Mouse (Mus musculus) heart, embryonic 10.5 days (tissue): Measurements from ENCODE around the gene Lyrm9. TPM values are rescaled to one million over a fixed set of nuclear protein-coding genes. Genes with fewer than 3 reads are reported as not detected.

ENCODE experiments used
- DNase-seq: peaks from one replicate; pipeline ENCODE4 v3.0.0-alpha.2; 2017; ENCODE audit warnings: low spot score
- H3K27ac ChIP-seq: fragments of 300-500 bp; sonication (generic); 2 replicates; pipeline ENCODE4 v1.5.1; 2016; ENCODE audit warnings: mild to moderate bottlenecking
- H3K27me3 ChIP-seq: fragments of 300-500 bp; sonication (generic); 2 replicates; pipeline ENCODE4 v1.6.1; 2016; ENCODE audit warnings: mild to moderate bottlenecking; ENCODE audit not compliant: poor library complexity, insufficient read depth, severe bottlenecking
- H3K36me3 ChIP-seq: fragments of 300-500 bp; sonication (generic); 2 replicates; pipeline ENCODE4 v1.6.1; 2016; ENCODE audit warnings: mild to moderate bottlenecking, moderate library complexity
- H3K4me1 ChIP-seq: fragments of 300-500 bp; sonication (generic); 2 replicates; pipeline ENCODE4 v1.6.1; 2016; ENCODE audit warnings: mild to moderate bottlenecking
- H3K4me3 ChIP-seq: fragments of 300-500 bp; sonication (generic); 2 replicates; pipeline ENCODE4 v1.5.1; 2016; ENCODE audit warnings: mild to moderate bottlenecking, moderate library complexity
- H3K9me3 ChIP-seq: fragments of 300-500 bp; sonication (generic); 2 replicates; pipeline ENCODE4 v1.6.1; 2016; ENCODE audit warnings: mild to moderate bottlenecking, moderate library complexity
- WGBS: fragments of 180-500 bp; shearing (Covaris S2); methylation state at CpG from one replicate; pipeline ENCODE4 v1.1.7; 2016; 5-methylcytosine and 5-hydroxymethylcytosine counted together
- polyA plus RNA-seq: library from polyadenylated mRNA; unstranded; fragments of >200 nt; fragmentation: Nextera tagmentation; extraction: Ambion mirVana; gene quantifications from 2 replicates; pipeline ENCODE4 v1.2.1, GENCODE M21; 2016

The Lyrm9 gene
- polyA plus RNA-seq, 1 experiment from 2014 or later, result 25.9 TPM

DNA sequence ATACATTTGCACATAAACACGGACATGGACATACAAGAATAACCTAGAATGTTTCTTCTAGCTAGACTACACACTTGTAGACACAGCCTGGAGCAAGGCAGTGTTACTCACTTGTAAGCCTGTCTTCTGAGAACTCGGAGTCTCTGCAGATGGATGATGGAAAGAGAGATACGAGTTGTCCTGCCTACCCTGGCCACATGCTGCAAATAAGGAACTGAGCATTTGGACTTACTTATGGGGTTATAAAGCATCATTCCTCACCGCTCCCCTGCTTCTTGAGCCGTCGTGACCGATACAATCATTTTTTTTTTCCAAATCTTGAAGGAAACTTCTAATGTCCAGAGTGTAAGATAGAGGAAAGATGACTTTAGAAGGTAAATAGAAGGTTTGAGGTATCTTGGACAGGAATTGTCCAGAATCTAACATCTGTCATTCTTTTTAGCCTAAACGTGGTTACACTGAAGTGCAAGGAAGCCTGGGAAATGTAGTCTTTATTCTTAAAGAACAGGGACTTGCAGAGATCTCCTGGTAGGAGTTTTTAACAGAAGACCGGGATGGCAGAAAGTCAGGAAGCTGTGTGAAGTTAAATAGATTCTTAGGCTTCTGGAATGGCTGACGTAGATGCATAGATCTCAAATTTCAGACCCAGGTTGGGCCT lies 30.2 kb upstream of the Lyrm9 start:
- Histone ChIP-seq H3K27ac (no peak overlapping the region), H3K27me3 (0 out of 2 replicates have a peak, but pooled peaks cover 6% of the 10 kb centered on the region), H3K4me3 (no peak overlapping the region), H3K4me1 (peaks cover 12% of the 10 kb centered on the region; the same call in 1 of the 2 replicates), H3K36me3 (no peaks in the 10 kb centered on the region), H3K9me3 (no peaks in the 10 kb centered on the region)
- WGBS, result 85% methylated on average over 10 of the region's 10 CpGs
- no peak for DNase-seq

DNA sequence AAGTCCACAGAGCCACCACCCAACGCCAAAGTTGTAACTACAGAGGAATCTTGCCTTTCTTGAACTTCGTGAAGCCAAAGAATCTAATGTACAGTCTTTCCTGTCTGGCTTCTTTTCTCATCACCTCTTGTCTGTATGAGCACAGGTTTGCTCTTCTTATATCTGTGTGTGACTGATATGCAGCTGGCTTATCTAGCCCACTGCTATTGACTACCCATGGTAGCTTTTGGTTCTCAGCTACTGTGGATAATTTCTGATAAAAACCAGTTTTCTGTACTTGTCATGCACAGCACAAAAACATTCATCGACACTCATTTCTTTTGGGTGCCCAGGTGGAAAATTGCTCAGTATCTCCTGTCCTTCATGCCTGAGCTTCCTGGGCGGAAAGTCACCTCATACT lies 25.3 kb upstream of the Lyrm9 start:
- no peaks in the 10 kb centered on the region for H3K27me3 ChIP-seq
- no peak overlapping the region for H3K4me3 ChIP-seq
- H3K27ac ChIP-seq, result no peak overlapping the region
- H3K4me1 ChIP-seq, result peaks cover 14% of the 10 kb centered on the region
- 81% methylated on average over 4 of the region's 4 CpGs for WGBS
- H3K9me3 ChIP-seq, result no peaks in the 10 kb centered on the region
- H3K36me3 ChIP-seq, result no peaks in the 10 kb centered on the region
- no peak for DNase-seq

DNA sequence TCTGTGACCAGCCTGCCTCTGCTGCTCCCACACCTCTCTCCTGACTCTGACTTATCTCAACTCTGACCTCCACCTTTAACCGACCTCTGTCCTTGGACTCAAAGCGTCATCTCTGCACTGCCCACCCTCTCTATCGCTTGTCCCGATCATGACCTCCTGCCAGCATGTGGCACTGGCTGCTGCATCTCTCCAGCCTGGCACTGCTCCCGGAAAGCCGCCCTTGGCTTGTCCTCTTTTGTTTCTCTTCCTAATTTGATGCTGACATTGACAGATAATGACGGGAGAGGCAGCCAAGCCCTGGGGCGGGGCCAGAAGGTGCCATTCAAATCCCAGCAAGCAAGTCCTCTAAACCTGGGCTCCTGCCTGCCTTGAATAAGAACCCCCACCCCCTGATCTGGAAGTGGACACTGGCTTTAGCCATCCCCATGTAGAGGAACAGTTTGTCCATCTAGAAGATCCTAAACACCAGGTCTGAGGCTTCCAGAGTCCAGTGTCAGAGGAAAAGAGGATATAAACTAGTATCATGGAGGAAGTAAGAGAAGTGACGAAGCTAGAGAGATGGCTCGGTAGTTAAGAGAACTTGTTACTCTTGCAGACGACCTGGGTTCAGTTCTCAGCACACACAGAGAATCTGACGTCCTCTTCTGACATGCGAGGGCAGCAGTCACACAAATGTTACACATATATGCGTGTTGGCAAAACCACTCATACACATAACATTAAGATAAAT lies 22.6 kb upstream of the Lyrm9 start:
- Histone ChIP-seq H3K36me3 (no peaks in the 10 kb centered on the region), H3K27ac (no peak overlapping the region), H3K4me3 (0 out of 2 replicates have a peak overlapping the region, but pooled peaks have one; percentile 9), H3K27me3 (no peaks in the 10 kb centered on the region), H3K4me1 (peaks cover 9% of the 10 kb centered on the region), H3K9me3 (no peaks in the 10 kb centered on the region)
- no peak for DNase-seq
- 61% methylated on average over 14 of the region's 14 CpGs for WGBS

DNA sequence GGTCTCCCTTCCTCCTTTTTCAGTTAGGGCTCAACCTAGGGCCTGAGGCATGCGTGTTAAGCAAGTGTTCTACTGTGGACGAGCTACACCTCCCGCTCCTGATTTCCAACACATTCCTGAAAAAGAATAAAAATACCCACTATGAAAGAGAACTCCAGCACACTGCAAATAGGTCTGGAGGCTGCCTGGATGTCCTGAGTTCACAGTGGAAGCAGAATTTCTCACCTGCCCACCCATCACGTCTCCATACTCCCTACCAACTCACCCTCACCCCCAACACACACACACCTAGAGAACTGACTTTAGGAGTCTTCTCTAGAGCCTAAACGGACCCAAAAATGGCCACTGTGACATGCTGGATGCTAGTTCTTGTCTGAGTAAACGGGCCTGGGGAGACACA lies 21.8 kb upstream of the Lyrm9 start:
- H3K27ac ChIP-seq, result no peak overlapping the region
- H3K9me3 ChIP-seq, result no peaks in the 10 kb centered on the region
- DNase-seq, result no peak
- no peak overlapping the region for H3K4me3 ChIP-seq
- WGBS, result 84% methylated on average over 6 of the region's 6 CpGs
- no peaks in the 10 kb centered on the region for H3K27me3 ChIP-seq
- no peaks in the 10 kb centered on the region for H3K36me3 ChIP-seq
- peaks cover 9% of the 10 kb centered on the region for H3K4me1 ChIP-seq

DNA sequence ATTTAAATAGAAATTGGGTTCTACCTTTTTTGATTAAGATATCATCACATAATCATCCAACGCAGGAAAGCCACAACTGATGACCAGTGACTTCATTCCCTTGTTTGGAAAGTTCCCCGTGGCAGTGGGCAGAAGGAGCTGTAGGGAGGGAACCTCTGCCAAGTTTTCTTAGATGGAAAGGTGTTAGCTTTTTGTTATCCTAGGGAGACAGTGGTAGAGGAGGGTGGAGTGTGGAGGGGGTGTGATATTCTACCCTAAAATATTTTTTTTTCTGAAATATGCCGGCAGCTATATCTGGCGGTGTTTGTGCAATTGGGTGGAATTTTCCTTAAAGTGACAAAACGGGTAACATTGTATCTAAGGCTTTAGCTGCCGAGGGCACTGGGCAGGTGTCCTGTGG lies 21.2 kb upstream of the Lyrm9 start:
- Histone ChIP-seq H3K27ac (no peak overlapping the region), H3K4me3 (no peak overlapping the region), H3K36me3 (no peaks in the 10 kb centered on the region), H3K4me1 (peaks cover 9% of the 10 kb centered on the region), H3K9me3 (no peaks in the 10 kb centered on the region), H3K27me3 (no peaks in the 10 kb centered on the region)
- DNase-seq, result no peak
- 65% methylated on average over 6 of the region's 6 CpGs for WGBS

DNA sequence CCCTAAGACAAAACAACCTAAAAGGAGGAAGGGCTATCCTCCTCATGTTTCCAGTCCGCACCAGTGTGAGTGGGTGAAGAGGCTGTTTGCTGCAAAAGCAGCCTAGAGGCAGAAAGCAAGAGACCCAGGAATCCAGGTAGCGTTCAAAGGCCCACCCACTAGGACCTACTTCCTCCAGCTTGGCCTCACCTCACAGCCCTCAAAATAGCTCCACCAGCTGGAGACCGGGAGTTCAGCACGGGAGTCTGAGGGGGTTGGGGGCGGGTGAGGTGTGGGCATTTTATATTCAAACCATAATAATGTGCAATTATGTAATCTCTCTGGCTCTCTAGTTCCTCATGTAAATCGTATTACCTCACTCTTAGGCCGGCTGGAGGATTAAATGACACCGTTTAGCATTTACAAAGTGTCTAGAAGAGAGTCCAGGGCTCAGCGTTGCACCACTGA lies 20.7 kb upstream of the Lyrm9 start:
- H3K4me1 ChIP-seq, result peaks cover 9% of the 10 kb centered on the region
- no peaks in the 10 kb centered on the region for H3K27me3 ChIP-seq
- no peak overlapping the region for H3K4me3 ChIP-seq
- no peak overlapping the region for H3K27ac ChIP-seq
- H3K9me3 ChIP-seq, result no peaks in the 10 kb centered on the region
- WGBS, result 48% methylated on average over 9 of the region's 9 CpGs
- no peak for DNase-seq
- H3K36me3 ChIP-seq, result no peaks in the 10 kb centered on the region

DNA sequence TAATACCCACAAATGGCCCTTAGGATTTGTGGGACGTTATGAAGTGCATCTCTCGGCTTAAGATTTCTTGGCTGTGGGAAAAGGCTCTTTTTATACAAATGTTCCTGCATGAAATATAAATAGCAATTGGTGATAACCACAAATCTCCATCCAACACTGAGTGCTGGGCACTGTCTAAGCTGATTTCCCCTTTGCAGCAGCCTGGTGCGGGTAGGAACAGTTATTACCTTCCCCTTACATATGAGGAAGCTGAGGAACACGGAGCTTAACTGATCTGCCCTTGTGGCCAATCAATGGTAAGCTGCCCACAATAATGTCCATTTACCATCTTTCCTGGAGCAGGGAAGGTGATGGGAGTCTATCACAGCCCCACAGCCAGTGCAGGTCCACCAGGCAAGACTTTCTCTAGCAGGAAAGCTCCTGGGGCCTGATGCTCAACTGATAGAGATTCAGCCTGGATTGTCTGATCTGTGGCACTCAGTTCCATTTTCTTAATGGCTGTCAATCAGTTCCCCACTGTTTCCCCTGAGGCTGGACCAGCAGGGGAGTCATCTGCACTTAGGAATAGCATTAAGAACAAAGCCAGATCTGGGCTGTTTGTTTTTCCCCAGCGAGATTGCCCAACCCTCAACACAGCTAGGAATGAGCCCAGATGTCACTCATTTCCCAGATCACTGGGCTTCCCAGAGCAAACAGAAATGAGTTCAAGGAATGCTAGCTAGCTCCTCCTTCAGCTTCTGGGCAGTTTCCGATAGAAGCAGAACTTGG lies 18.9 kb upstream of the Lyrm9 start:
- H3K27me3 ChIP-seq, result no peaks in the 10 kb centered on the region
- DNase-seq, result no peak
- WGBS, result 49% methylated on average over 6 of the region's 6 CpGs
- peaks cover 9% of the 10 kb centered on the region for H3K4me1 ChIP-seq
- no peaks in the 10 kb centered on the region for H3K36me3 ChIP-seq
- no peak overlapping the region for H3K4me3 ChIP-seq
- H3K9me3 ChIP-seq, result no peaks in the 10 kb centered on the region
- H3K27ac ChIP-seq, result no peak overlapping the region

DNA sequence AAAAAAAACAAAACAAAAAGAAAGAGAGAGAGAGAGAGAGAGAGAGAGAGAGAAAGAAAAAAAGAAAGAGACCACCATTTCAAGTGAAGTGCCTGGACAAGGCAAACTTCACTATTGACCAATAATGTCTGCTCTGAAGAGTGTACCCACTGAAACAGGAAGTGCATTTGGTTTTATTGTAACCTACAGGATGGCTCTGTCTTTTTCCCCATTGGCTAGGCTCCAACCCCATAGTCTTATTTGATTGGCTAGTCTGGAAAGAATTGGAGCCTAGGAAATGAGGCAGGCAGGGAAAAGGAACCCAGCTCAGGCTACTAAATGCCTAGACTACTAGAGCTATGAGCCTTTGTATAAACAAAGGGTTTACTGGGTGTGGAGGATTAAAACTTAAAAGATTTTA lies 17.0 kb upstream of the Lyrm9 start:
- no peak overlapping the region for H3K27ac ChIP-seq
- no peaks in the 10 kb centered on the region for H3K36me3 ChIP-seq
- H3K9me3 ChIP-seq, result no peaks in the 10 kb centered on the region
- DNase-seq, result no peak
- H3K4me1 ChIP-seq, result no peaks in the 10 kb centered on the region
- no peaks in the 10 kb centered on the region for H3K27me3 ChIP-seq
- H3K4me3 ChIP-seq, result no peak overlapping the region

DNA sequence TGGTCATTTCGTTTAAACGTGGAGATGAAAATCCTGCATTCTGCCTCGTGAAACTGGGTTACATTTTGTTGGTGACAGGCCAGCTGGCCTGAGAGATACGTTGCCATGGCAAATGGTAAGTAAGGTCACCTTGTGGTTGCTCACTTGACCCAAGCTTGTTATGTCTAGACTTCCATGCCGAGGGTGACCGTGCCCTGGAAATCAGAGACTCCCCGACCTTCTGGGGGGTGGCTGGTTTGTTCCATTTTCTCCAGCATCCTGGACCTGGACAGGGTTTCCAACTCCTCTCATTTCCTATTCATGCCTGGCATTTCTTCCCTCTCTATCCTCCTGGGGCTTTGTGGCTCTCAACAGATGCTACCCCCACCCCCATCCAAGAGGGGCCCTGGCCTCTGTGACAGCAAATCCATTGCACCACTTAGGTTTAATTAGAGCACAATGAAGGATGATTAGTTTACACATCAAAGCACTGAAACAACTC lies 11.9 kb upstream of the Lyrm9 start:
- Histone ChIP-seq H3K4me3 (no peak overlapping the region), H3K27me3 (no peaks in the 10 kb centered on the region), H3K9me3 (no peaks in the 10 kb centered on the region), H3K27ac (no peak overlapping the region), H3K36me3 (no peaks in the 10 kb centered on the region), H3K4me1 (peaks cover 9% of the 10 kb centered on the region)
- no peak for DNase-seq
- 73% methylated on average over 7 of the region's 7 CpGs for WGBS

DNA sequence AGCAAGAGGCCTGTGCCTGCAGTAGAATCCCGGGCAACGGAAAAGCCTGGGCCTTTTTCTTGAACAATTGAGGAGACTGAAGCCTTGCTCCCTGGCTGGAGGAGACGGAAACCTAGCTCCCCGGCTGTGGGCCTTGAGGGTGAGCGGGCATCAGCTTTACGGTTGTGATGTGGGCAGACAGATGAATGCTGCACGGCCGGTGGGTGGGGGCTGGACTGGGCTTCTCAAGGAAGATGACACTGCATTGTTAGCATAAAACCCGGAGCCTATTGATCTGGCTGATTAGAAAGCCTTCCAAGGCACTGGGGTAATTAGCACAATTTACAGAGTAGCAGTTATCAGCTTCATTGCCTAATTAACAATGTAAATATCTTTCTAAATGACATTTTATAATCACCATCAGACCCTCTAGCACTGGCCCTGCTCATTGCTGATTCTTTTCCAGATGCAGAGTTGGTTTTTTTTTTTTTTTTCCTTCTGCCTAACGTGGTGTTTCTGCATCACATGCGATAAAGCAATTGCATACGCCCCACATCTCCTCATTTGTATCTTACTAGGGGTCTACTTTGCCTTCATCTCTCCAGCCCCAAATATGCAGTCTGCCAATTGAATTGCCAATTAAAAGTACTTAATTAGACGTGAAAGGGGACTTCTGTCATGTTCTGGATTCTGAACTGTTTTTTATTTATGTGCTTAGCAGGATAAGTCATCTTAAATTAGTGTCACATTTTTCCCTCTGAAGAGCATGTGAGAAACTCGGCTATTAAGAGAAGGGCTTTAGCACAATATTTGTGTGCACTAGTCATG lies 10.2 kb upstream of the Lyrm9 start:
- no peak for DNase-seq
- peaks cover 21% of the 10 kb centered on the region for H3K4me1 ChIP-seq
- no peak overlapping the region for H3K4me3 ChIP-seq
- WGBS, result 71% methylated on average over 14 of the region's 14 CpGs
- no peaks in the 10 kb centered on the region for H3K36me3 ChIP-seq
- H3K27me3 ChIP-seq, result no peaks in the 10 kb centered on the region
- no peak overlapping the region for H3K27ac ChIP-seq
- H3K9me3 ChIP-seq, result no peaks in the 10 kb centered on the region

DNA sequence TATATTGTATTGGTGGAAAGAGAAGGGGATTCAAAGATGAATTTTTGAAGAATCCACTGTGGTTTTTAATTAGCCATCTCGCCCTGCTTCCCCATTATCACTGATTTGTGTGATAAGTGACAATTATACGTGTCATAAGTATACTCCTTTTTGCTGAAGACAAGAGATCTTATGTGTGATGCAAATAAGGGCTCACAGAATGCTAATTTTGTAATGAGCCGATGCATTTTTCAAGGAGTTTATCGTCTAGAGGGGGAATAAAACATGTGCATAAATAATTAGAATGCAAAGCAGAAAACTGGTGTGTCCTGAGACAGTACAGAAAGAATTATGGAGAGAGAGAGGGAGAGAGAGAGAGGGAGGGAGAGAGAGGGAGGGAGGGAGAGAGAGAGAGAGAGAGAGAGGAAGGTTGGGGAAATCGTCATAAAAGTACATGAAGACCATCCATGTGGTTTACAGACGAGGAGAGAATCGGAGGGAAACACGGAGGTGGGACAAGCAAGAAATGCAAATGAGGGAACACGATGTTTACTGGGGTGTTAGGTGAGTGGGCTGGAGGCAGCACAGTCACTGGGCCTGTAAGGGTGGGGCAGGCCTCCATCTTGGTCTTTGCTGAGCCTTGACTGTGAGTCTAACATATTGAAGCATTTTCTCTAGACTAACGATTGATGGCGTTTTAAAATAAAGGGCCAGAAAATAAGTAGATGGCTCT lies 8.9 kb upstream of the Lyrm9 start:
- no peaks in the 10 kb centered on the region for H3K36me3 ChIP-seq
- H3K9me3 ChIP-seq, result no peaks in the 10 kb centered on the region
- DNase-seq, result no peak
- H3K27ac ChIP-seq, result no peak overlapping the region
- 83% methylated on average over 11 of the region's 11 CpGs for WGBS
- H3K27me3 ChIP-seq, result no peaks in the 10 kb centered on the region
- peaks cover 24% of the 10 kb centered on the region for H3K4me1 ChIP-seq
- H3K4me3 ChIP-seq, result no peak overlapping the region
